Mouse (Mus musculus) neural tube, embryonic 14.5 days (tissue): Measurements from ENCODE around the gene Zcchc8. TPM values are rescaled to one million over a fixed set of nuclear protein-coding genes. Genes with fewer than 3 reads are reported as not detected.
A peak's percentile ranks its signal among the peaks of the same experiment; 100 is the strongest.
"Not testable (repeated sequence)": the region's sequence is repeated elsewhere in the genome, so short reads cannot be mapped to it uniquely, and the experiment has no call there.

ENCODE experiments used
- ATAC-seq: fragments of 200-750 bp; cut with Nextera tagmentation; 2 replicates; pipeline ENCODE4 v1.8.0; 2017; ENCODE audit warnings: low read depth, mild to moderate bottlenecking, moderate TSS enrichment, moderate library complexity
- H3K27ac ChIP-seq: fragments of 300-500 bp; sonication (generic); 2 replicates; pipeline ENCODE4 v1.5.1; 2014; ENCODE audit warnings: low read depth, mild to moderate bottlenecking, control low read depth, low read length, moderate library complexity, mixed read lengths
- H3K27me3 ChIP-seq: fragments of 300-500 bp; sonication (generic); 2 replicates; pipeline ENCODE4 v1.6.1; 2014; ENCODE audit warnings: low read length; ENCODE audit not compliant: control insufficient read depth, insufficient read depth
- H3K36me3 ChIP-seq: fragments of 300-500 bp; sonication (generic); 2 replicates; pipeline ENCODE4 v1.6.1; 2014; ENCODE audit warnings: low read length, mixed read lengths; ENCODE audit not compliant: control insufficient read depth, insufficient read depth
- H3K4me1 ChIP-seq: fragments of 300-500 bp; sonication (generic); 2 replicates; pipeline ENCODE4 v1.6.1; 2014; ENCODE audit warnings: low read length; ENCODE audit not compliant: control insufficient read depth, insufficient read depth
- H3K4me2 ChIP-seq: fragments of 300-500 bp; sonication (generic); 2 replicates; pipeline ENCODE4 v1.6.1; 2014; ENCODE audit warnings: mild to moderate bottlenecking, low read depth, low read length, control low read depth
- H3K4me3 ChIP-seq: fragments of 300-500 bp; sonication (generic); 2 replicates; pipeline ENCODE4 v1.5.1; 2014; ENCODE audit warnings: low read depth, low read length, control low read depth, mixed read lengths
- H3K9ac ChIP-seq: fragments of 300-500 bp; sonication (generic); replicated peaks from 2 replicates; pipeline ENCODE4 v1.6.1; 2014; ENCODE audit warnings: low read depth, mild to moderate bottlenecking, control low read depth, low read length, mixed read lengths
- H3K9me3 ChIP-seq: fragments of 300-500 bp; sonication (generic); 2 replicates; pipeline ENCODE4 v1.6.1; 2016; ENCODE audit warnings: low read length; ENCODE audit not compliant: control insufficient read depth
- WGBS: fragments of 180-500 bp; shearing (Covaris S2); extraction: QIAGEN DNeasy Blood & Tissue Kit; methylation state at CpG from one replicate; pipeline ENCODE4 v1.1.7; 2014; 5-methylcytosine and 5-hydroxymethylcytosine counted together
- polyA plus RNA-seq: library from polyadenylated mRNA; unstranded; fragments of >200 nt; fragmentation: Nextera tagmentation; extraction: Ambion mirVana; gene quantifications from 2 replicates; pipeline ENCODE4 v1.2.1, GENCODE M21; 2014

Gene Zcchc8
- polyA plus RNA-seq: 72.5 and 80.6 TPM in 2 replicates

DNA sequence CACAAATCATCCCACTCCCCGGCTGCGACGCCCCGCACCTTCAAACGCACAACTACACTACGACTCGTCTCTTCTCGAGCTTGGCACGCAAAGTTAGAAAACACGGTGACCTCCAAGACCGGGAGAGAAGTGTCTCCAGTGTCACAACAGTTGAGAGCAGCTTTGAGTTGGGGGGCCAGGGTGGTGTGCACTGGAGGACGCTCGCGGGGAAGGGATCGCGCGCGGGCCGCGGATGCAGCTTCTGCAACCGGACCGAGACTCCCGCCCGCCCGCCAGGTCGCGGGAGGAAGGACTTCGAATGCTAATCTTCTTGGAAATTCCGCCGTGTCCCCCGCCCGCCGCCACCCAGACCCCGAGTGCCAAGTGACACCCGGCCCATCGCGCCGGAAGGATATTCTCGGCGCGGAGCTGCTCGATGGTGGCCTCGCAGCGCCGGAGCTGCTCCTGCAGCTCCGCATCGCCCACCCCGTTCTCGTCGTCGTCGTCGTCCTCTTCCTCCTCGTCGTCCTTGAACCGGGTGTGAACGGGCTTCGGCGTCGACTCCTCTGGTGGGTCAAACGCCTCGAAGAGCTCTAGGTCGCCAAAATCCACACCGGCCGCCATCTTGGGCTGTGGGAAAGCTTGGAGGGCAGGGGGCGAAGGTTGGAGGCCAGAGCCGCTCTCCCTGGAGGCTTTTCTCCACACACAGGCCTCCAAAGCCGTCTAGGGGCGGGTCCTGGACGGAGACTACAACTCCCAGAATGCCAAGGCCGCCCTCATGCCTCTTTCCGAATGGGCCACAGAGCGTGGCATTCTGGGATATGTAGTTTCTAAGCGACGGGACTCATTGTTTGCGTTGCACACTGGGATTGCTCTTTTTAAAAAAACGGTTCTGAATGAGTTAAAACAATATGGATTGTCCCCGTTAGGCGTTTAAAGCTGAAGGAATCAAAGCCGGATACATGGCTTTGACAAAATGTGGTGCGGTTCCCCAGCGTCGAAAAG lies at the start of gene Zcchc8:
Zcchc8 (minus strand) TSS at position 773 of the 984 bp plus-strand sequence.
- Histone ChIP-seq H3K4me1 (peaks cover 10% of the 10 kb centered on the region), H3K27ac (peak within 1 kb of the TSS; percentile 83), H3K36me3 (peaks cover 3% of the 10 kb centered on the region; the same call in 1 of the 2 replicates), H3K9me3 (no peaks in the 10 kb centered on the region), H3K4me3 (peak within 1 kb of the TSS; percentile 70), H3K4me2 (peak within 1 kb of the TSS; percentile 87), H3K27me3 (no peaks in the 10 kb centered on the region), H3K9ac (peak within 1 kb of the TSS; percentile 82)
- peak; percentile 100 for ATAC-seq
- under 1% methylated on average over 83 of the region's 83 CpGs for whole genome bisulfite sequencing

GRCm38 (mm10) chr5:123766455-123766854 lies 45.6 kb upstream of the Zcchc8 start:
- H3K27me3 ChIP-seq, H3K4me2 ChIP-seq, H3K9me3 ChIP-seq, H3K9ac ChIP-seq, ATAC-seq, H3K27ac ChIP-seq, H3K36me3 ChIP-seq, H3K4me3 ChIP-seq, H3K4me1 ChIP-seq: not testable (repeated sequence)
- WGBS: 94% methylated on average over 11 of the region's 11 CpGs

GRCm38 (mm10) chr5:123765506-123765905 lies 44.6 kb upstream of the Zcchc8 start:
- Histone ChIP-seq H3K4me2 (no peak overlapping the region), H3K36me3 (no peaks in the 10 kb centered on the region), H3K9ac (no peak overlapping the region), H3K27me3 (no peaks in the 10 kb centered on the region), H3K4me3 (no peak overlapping the region), H3K27ac (no peak overlapping the region), H3K4me1 (no peaks in the 10 kb centered on the region), H3K9me3 (no peaks in the 10 kb centered on the region)
- 93% methylated on average over 11 of the region's 11 CpGs for WGBS
- no peak for ATAC-seq

GRCm38 (mm10) chr5:123749065-123750064 lies 28.5 kb upstream of the Zcchc8 start, which contains the start of the genes Rsrc2 and Kntc1:
TSS of gene Rsrc2 (minus strand) at chr5:123749414.
TSS of gene Kntc1 (plus strand) at chr5:123749716.
- Histone ChIP-seq H3K27ac (peak within 1 kb of the TSS; percentile 98), H3K27me3 (no peaks in the 10 kb centered on the region), H3K9me3 (no peaks in the 10 kb centered on the region), H3K4me1 (peaks cover 25% of the 10 kb centered on the region), H3K4me2 (peak within 1 kb of the TSS; percentile 86), H3K36me3 (peaks cover 5% of the 10 kb centered on the region), H3K9ac (peak within 1 kb of the TSS; percentile 83), H3K4me3 (peak within 1 kb of the TSS; percentile 67)
- ATAC-seq: peak; percentile 97
- under 1% methylated on average over 63 of the region's 63 CpGs for WGBS

- Histone ChIP-seq H3K4me3 (peak overlapping the region; percentile 67), H3K9ac (peak overlapping the region; percentile 83), H3K4me2 (peak overlapping the region; percentile 86), H3K27me3 (no peaks in the 10 kb centered on the region), H3K4me1 (peaks cover 25% of the 10 kb centered on the region), H3K27ac (peak overlapping the region; percentile 98), H3K36me3 (peaks cover 13% of the 10 kb centered on the region), H3K9me3 (no peaks in the 10 kb centered on the region)
- no peak; the same call in 1 of the 2 replicates for ATAC-seq
- 1% methylated on average over 18 of the region's 18 CpGs for WGBS
Observed at GRCm38 (mm10) chr5:123748339-123749064, 27.6 kb upstream of the Zcchc8 start.

DNA sequence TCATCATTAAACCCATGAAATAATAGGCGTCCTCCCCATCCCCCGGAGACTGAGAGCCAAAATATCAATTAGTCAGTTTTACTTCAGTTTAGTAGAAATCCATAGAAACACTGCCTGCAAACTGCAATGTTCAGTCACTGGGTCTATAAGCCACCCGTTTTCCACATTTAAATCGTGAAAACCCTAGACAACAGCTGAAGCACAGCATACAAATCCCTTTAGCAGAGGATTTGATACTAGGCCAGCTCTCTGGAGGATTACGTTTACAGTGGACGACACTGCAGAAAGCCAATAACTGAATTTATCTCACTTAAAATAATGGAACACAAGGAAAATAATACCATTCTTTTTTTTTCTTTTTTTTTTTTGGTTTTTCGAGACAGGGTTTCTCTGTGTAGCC lies 26.7 kb upstream of the Zcchc8 start:
- H3K9ac ChIP-seq: no peak overlapping the region; the same call in 1 of the 2 replicates
- H3K27ac ChIP-seq: no peak overlapping the region
- no peak for ATAC-seq
- no peaks in the 10 kb centered on the region for H3K27me3 ChIP-seq
- 28% methylated on average over 7 of the region's 7 CpGs for WGBS
- peak overlapping the region; percentile 67 for H3K4me3 ChIP-seq
- H3K4me2 ChIP-seq: peak overlapping the region; percentile 86
- H3K36me3 ChIP-seq: peaks cover 20% of the 10 kb centered on the region
- H3K4me1 ChIP-seq: peaks cover 25% of the 10 kb centered on the region
- H3K9me3 ChIP-seq: no peaks in the 10 kb centered on the region

DNA sequence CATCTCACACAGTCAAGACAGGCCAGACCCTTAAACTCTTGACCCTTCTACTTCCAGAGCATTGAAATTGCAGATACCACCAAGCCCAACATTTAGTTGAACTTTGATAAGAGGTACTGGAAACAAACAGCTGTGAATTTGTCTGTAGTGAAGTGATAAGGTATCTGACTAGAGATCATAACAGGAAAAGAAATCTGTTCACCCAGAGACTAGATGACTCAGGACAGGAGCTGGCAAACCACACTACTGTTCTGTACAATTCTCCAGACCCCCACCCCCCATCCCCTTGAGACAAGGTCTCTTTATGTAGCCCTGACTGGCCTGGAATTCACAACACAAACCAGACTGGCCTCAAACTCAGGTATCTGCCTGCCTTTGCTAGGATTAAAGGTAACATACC lies 25.4 kb upstream of the Zcchc8 start:
- Histone ChIP-seq H3K27me3 (no peaks in the 10 kb centered on the region), H3K9me3 (no peaks in the 10 kb centered on the region), H3K4me2 (peak overlapping the region; percentile 86), H3K9ac (no peak overlapping the region), H3K4me3 (peak overlapping the region; percentile 5), H3K4me1 (peaks cover 25% of the 10 kb centered on the region), H3K27ac (no peak overlapping the region), H3K36me3 (peaks cover 20% of the 10 kb centered on the region)
- ATAC-seq: no peak

DNA sequence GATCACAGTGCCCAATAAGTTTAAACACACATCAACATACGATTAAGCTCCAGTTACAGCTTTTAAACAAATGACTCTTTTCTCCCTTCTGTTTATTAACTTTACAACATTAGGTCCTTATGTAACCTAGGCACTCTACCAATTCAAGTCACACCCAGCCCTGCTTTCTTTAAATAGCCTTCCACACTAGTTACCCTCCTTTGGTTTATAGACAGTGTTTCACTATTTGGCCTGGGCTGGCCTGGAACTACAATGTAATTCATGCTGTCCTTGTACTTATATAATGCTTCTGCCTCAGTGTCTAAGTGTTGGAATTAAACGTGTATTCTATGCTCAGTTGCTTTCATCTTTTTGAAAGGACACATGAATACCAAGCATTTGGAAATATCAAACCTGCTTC lies 23.5 kb upstream of the Zcchc8 start:
- Histone ChIP-seq H3K9ac (no peak overlapping the region), H3K4me3 (no peak overlapping the region), H3K27me3 (no peaks in the 10 kb centered on the region), H3K27ac (no peak overlapping the region), H3K36me3 (peaks cover 33% of the 10 kb centered on the region), H3K9me3 (no peaks in the 10 kb centered on the region), H3K4me1 (peaks cover 25% of the 10 kb centered on the region), H3K4me2 (no peak overlapping the region)
- 90% methylated on average over 2 of the region's 2 CpGs for WGBS
- ATAC-seq: no peak
